ENCODE assay signal across 28 mouse cellular contexts in genomic region chr17:68143307-68143706, GRCm38 (mm10).
A peak's percentile ranks its signal among the peaks of the same experiment; 100 is the strongest.
DNase-seq lines count a peak whose midpoint lies in the region; ATAC-seq lines count a peak whose summit lies in the region.
"Had no signal": no experiment of that assay in that cellular context is flagged by ENCODE, and none has a peak within 500 bp of the region (broad histone marks: within the 10 kb centered on the region; RNA-seq: fewer than 3 reads in every experiment).

No protein-coding gene starts in this region.

- no peaks in the 10 kb centered on the region for H3K9me3 ChIP-seq in midbrain, embryonic 10.5 days (replicated peaks)
- H3K9me3 ChIP-seq: embryonic facial prominence, embryonic 15.5 days; forebrain, embryonic 10.5 days had no signal

- H3K27me3 ChIP-seq in midbrain, embryonic 10.5 days (ENCODE audit: low read depth, poor library complexity, severe bottlenecking): no peaks in the 10 kb centered on the region
- H3K27me3 ChIP-seq: CH12.LX; embryonic facial prominence, embryonic 13.5 days; embryonic facial prominence, embryonic 15.5 days; forebrain, embryonic 12.5 days had no signal

- no peak overlapping the region for H3K4me3 ChIP-seq in midbrain, embryonic 10.5 days
- H3K4me3 ChIP-seq: embryonic facial prominence, embryonic 13.5 days; embryonic facial prominence, embryonic 15.5 days; erythroblast, embryonic 14.5 days; forebrain, embryonic 10.5 days; forebrain, embryonic 12.5 days had no signal

- 95% methylated on average over 7 of the region's 7 CpGs for WGBS in midbrain, embryonic 10.5 days

- no peaks in the 10 kb centered on the region for H3K4me1 ChIP-seq in midbrain, embryonic 10.5 days
- H3K4me1 ChIP-seq: embryonic facial prominence, embryonic 13.5 days; embryonic facial prominence, embryonic 15.5 days; forebrain, embryonic 10.5 days; forebrain, embryonic 12.5 days had no signal

- DNase-seq in heart, adult 11 months: peak; percentile 56
- DNase-seq in heart, adult 8-10 months (ENCODE audit: low spot score): no peak
- DNase-seq in midbrain, embryonic 10.5 days (ENCODE audit: low spot score): no peak
- DNase-seq: adrenal gland, adult 8-10 months; adrenal gland, postnatal 14 days; adrenal gland, postnatal 36 days; B cell, adult 2 months; cerebellum, adult 11-12 months; cerebellum, adult 2 months; cerebellum, adult 9-10 months; cerebellum, postnatal 10 days; cerebellum, postnatal 25 days; embryo, embryonic 11 days had no signal

- H3K27ac ChIP-seq in midbrain, embryonic 10.5 days (replicated peaks): no peak overlapping the region
- H3K27ac ChIP-seq: embryonic facial prominence, embryonic 13.5 days; embryonic facial prominence, embryonic 15.5 days; forebrain, embryonic 10.5 days; forebrain, embryonic 12.5 days had no signal

- no peaks in the 10 kb centered on the region for H3K36me3 ChIP-seq in midbrain, embryonic 10.5 days
- H3K36me3 ChIP-seq: embryonic facial prominence, embryonic 13.5 days; embryonic facial prominence, embryonic 15.5 days; forebrain, embryonic 10.5 days; forebrain, embryonic 12.5 days; G1E had no signal

- ATAC-seq in common myeloid progenitor, adult 5-6 weeks (replicated peaks; ENCODE audit: low read depth, poor library complexity, severe bottlenecking): 0 out of 2 replicates have a peak, but pooled peaks have one; percentile 62
- ATAC-seq in megakaryocyte, adult 5-6 weeks (ENCODE audit: poor library complexity, severe bottlenecking): peak; percentile 88
- no peak for ATAC-seq in megakaryocyte-erythroid progenitor cell, adult 5-6 weeks (replicated peaks; ENCODE audit: low FRiP score, low TSS enrichment, poor library complexity, severe bottlenecking)
- ATAC-seq: activated CD4-positive, CD25-positive, alpha-beta regulatory T cell, adult 4 months; CD4-positive, CD25-positive, alpha-beta regulatory T cell, adult 4 months; forebrain, embryonic 14.5 days; forebrain, embryonic 16.5 days; Patski had no signal
